Mouse (Mus musculus) cortical plate, adult 2 months (tissue): ENCODE results near the gene Wdtc1. TPM values are rescaled to one million over a fixed set of nuclear protein-coding genes. Genes with fewer than 3 reads are reported as not detected.

Experiments
- H3K27ac ChIP-seq: fragments of 200-500 bp; 2 replicates; pipeline ENCODE4 v1.5.1; 2012; ENCODE audit warnings: low read length, control low read depth, inconsistent platforms; ENCODE audit not compliant: insufficient read depth
- H3K4me1 ChIP-seq: fragments of 200-500 bp; 2 replicates; pipeline ENCODE4 v1.6.1; 2011; ENCODE audit warnings: low read length; ENCODE audit not compliant: control insufficient read depth, insufficient read depth
- H3K4me3 ChIP-seq: fragments of 200-500 bp; 2 replicates; pipeline ENCODE4 v1.5.1; 2011; ENCODE audit warnings: mild to moderate bottlenecking, low read length, control low read depth; ENCODE audit not compliant: insufficient read depth
- CTCF ChIP-seq: fragments of 200-500 bp; IDR thresholded peaks from 2 replicates; pipeline ENCODE4 v1.5.1; 2011; ENCODE audit warnings: mild to moderate bottlenecking, control low read depth, low read length; ENCODE audit not compliant: insufficient read depth; ENCODE audit errors: extremely low read depth
- POLR2A ChIP-seq: fragments of 200-500 bp; IDR thresholded peaks from 2 replicates; pipeline ENCODE4 v1.6.1; 2011; ENCODE audit warnings: mild to moderate bottlenecking, low read length, control low read depth; ENCODE audit not compliant: insufficient read depth; ENCODE audit errors: extremely low read depth
- polyA plus RNA-seq: library from polyadenylated mRNA; depleted of rRNA; stranded (reverse); fragments of >200 nt; gene quantifications from 2 replicates; pipeline ENCODE4 v1.2.3, GENCODE M21; 2012; rRNA removed

Gene Wdtc1
- 46.6 and 49.1 TPM in 2 replicates for polyA plus RNA-seq

DNA sequence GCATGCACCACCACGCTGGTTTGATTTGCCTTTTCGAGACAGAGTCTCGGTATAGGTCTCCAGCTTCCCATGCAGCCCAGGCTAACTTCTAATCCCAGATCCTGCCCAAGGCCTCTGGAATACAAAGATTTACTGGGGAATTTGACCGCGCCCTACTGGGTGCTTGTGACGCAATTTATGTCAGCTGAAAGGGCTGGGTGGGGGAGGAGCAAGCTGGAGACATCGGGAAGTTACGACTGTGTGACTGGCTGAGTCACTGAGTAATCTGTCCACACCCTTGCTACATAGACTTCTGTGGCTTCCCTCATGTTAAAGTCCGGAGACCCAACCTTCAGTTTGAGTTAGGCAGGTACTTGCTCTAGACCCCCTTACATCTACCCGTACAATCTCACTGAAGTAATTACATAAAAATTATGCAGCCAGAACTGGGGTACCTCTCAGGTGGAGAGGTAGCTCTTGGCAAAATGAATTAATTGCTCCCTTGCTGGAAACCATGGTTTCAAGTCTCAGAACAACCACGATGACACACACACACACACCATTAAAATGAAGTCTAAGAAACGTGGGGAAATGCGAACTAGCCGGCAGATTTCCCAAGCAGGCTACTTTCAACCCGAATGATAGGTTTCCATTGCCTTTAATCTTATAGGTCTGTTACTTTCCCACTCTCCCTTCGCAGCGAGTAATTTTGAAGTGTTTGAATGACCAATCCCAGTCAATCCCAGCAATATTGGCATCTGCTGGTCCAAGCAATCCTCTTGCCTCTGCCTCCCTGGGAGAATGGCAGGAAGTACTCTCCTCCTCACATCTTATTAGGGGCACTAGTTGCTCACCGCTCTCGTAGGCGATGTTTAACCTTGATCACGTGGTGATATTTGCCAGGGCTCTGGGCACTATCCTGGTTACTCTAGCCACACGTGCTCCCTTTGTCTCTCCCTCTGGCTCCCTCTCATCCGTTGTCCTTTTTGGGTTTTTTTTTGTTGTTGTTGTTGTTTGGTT lies at the start of gene Wdtc1:
Gene Wdtc1, minus strand, starts transcription at position 115 of the 999 bp plus-strand sequence.
- Histone ChIP-seq H3K4me3 (no peak within 1 kb of the TSS), H3K4me1 (no peaks in the 10 kb centered on the region), H3K27ac (no peak within 1 kb of the TSS)
- TF ChIP-seq CTCF (no peak), POLR2A (no peak)

DNA sequence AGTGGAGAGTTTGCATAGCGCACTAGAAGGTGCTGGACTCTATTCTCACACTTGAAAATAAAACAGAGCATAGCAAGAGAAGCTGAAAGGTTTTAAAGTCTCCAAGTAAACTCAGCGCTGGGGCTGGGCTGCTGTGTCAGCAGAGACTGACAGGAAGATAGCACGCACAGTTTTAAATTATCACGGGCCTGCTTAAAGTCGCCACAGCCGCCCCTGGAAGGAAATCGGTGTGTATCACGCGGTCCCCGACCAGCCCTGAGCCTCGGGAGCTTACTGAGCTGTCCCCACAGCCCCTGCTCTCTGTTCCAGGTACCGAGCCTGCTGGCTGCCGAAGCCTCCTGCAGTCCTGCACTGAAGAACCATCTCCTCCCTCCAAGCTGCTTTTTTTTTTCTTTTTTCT lies 48.7 kb upstream of the Wdtc1 start:
- Histone ChIP-seq H3K4me3 (no peak overlapping the region), H3K4me1 (peaks cover 8% of the 10 kb centered on the region), H3K27ac (no peak overlapping the region)
- no peak for TF ChIP-seq CTCF
- no peak for TF ChIP-seq POLR2A

DNA sequence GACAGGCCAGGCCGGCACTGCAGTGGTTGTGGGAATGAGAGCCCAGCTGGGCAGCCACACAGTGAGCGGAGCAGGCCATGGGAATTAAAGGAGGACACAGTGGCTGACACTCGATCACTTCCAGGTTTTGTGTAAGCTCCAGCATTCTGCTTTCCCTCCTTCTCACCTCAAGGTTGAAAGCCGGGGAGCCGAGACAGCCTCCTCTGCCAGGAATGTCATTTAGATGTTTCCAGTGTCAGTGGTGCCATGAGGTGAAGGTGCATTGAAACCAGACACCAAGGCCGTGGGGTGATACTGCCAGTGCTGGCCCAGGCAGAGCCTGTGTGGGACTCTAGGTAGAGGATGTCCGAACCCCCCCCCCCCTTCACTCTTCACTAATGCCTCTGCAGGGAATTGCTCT lies 46.8 kb upstream of the Wdtc1 start:
- peaks cover 10% of the 10 kb centered on the region for H3K4me1 ChIP-seq
- no peak for TF ChIP-seq POLR2A
- no peak for TF ChIP-seq CTCF
- H3K27ac ChIP-seq = no peak overlapping the region
- no peak overlapping the region for H3K4me3 ChIP-seq

DNA sequence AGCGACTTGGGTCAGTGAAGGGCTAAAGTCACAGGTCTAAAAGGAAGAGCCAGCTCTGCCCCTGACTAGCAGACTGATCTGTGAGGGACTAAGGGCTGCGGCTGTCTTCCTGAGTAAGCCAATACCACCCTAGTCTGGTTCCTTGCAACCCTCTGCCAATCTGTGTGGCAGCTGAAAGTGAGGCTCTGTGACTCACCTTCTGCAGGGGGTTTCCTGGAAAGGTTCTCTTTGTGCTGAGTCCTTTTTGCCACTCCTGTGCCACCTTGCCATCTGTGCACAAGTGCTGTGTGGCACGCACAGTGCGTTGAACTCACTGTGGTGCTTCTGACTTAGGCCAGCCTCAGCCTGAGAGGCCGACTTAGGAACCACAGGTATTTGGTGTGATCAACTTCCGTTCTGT lies 46.2 kb upstream of the Wdtc1 start:
- no peak overlapping the region for H3K4me3 ChIP-seq
- H3K27ac ChIP-seq = no peak overlapping the region
- TF ChIP-seq POLR2A (no peak), CTCF (no peak)
- peaks cover 10% of the 10 kb centered on the region for H3K4me1 ChIP-seq

DNA sequence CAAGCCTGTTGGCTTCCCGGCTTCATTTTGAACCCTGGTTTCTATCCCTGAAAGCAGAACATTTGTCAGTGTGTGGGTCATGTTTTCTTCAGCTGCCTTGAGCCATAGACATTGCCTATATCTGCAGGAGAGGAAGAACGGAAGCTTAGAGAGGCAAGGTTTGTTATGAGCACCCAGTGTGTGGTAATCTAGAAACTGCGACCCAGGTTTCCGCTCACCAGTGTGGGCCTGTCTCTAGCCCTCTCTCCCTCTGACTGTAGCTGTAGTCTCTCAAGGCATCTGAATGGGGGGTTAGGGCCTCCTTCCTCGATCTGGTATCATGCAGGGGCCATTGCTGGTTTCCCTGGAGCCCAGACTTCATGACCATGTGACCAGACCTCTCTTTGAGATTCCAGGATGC lies 45.3 kb upstream of the Wdtc1 start:
- Histone ChIP-seq H3K4me1 (peaks cover 10% of the 10 kb centered on the region), H3K27ac (no peak overlapping the region), H3K4me3 (no peak overlapping the region)
- TF ChIP-seq CTCF (no peak), POLR2A (no peak)

DNA sequence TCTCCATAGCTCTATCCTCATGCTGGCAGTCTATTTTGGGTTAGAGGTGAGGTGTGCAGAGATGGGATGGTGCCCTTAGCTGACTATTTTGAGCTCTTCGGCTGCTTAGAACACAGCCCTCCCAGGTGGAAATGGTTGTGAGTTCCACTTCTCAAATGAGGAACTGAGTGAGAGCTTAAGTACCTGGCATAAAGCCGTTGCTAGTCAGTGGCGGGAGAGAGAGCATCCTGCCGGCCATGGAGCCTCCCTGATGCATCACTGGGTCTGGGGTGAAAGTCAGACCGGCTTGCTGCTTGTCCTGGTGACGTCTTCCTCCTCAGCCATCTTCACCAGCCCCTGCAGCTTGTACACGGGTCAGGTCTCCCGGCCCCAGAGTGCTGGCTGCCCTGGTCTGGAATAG lies 44.7 kb upstream of the Wdtc1 start:
- H3K27ac ChIP-seq = no peak overlapping the region
- TF ChIP-seq POLR2A (no peak), CTCF (no peak)
- peaks cover 9% of the 10 kb centered on the region for H3K4me1 ChIP-seq
- H3K4me3 ChIP-seq = no peak overlapping the region

DNA sequence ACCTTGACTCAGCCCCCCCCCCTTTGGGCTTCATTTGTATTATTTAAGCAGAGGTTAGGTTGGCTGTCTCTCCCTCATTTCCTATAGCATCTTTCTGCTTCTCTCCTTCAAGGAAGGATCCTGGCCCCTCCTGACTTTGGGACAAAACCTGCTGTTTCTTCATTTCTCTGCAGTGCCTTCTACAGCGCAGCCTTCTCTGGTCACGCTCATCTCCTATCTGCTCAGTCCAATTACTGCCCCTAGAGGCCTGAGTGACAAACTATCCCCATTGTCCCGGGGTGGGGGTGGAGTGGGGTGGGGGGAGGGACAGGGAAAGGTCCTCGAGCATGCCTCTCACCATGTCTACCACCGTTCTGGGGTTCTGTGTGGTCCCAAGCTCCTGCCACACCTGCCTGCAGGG lies 44.0 kb upstream of the Wdtc1 start:
- Histone ChIP-seq H3K4me1 (peaks cover 9% of the 10 kb centered on the region), H3K4me3 (no peak overlapping the region), H3K27ac (no peak overlapping the region)
- TF ChIP-seq POLR2A (no peak), CTCF (no peak)

DNA sequence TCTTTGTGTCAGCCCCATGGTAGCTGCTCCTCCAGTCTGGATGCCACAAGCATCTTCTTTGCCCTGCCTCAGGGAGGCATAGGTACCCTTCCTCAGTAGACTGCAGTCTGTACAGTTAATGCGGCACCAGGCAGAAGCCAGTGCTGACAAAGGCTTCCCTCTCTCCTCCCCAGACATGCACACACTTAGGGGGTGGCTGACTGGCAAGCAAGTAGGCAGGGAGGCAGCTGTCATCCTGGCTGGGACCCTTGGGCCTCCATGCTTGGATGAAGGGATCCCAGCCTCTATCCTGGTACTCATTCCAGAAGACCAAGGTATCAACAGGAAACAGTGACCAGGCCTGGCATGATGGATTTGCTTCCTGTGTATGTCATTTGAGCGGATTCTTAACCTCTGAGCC lies 42.8 kb upstream of the Wdtc1 start:
- Histone ChIP-seq H3K4me3 (no peak overlapping the region), H3K27ac (no peak overlapping the region), H3K4me1 (peaks cover 13% of the 10 kb centered on the region)
- TF ChIP-seq POLR2A = no peak
- no peak for TF ChIP-seq CTCF

DNA sequence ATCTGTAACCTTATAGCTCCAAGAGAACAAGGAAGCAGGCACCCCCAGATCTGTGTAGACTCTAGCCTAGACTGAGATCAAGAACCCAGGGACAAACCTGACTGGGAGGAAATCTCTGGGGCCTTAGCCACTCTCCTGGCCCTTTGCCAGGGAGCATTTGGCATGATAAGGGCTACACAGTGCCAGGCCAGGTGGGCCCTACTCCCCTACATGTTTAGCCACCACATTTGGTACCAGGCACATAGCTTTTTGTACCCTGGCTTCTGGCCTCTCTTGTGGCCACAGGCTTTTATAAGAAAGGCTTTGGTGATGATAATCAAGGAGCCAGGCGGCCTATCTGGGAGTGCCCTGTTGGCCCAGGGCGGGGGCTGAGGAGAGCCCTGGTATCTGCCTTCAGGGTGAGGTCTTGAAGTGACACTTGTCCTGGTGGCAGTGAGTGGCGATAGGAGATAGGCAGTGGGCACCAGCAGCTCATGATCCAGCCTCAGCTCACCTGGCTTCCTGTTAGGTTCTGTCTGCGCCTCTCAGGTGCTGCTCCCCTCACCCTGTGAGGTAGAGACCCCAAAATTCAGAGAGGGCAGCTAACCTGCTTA lies 41.8 kb upstream of the Wdtc1 start:
- H3K27ac ChIP-seq = no peak overlapping the region
- TF ChIP-seq CTCF (no peak), POLR2A (no peak)
- peaks cover 20% of the 10 kb centered on the region for H3K4me1 ChIP-seq

More for the DNA sequence above, 41.8 kb upstream of the Wdtc1 start:
- H3K4me3 ChIP-seq = no peak overlapping the region
